Mouse (Mus musculus) liver, adult (tissue): ENCODE results near the gene Dse.

Experiments used
- GATA4 ChIP-seq: IDR thresholded peaks from 2 replicates; pipeline ENCODE4 v1.6.1; 2014; ENCODE audit warnings: mild to moderate bottlenecking, low read length; ENCODE audit not compliant: insufficient replicate concordance

Dse gene

DNA sequence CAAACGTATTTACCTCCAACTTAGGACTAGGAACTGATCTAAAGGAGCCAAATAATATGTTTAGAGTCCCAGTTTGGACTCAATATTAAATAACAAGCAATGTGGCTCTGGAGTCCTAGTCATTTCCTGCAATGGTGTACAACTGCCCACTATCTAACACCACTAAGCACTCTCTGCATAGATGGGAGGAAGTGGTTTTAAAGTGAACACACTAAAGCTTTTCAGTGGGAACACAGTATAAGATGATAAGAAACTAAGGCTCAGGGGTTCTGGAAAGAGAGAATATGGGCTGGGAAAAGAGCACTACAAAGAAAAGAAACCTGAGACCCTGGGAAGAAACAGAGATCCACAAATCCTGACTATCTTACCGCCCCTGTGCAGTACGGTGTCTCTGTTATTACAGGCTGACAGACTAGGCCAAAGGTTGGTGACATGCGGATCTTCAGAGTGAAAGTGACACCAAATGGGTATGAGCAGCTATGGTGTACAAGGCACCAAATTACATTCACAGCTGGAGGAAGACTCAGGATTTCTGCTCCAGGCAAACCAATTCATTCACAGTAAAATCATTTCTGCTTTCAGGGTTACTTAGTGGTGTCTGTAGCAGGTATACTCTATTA lies 34.7 kb downstream of the Dse start:
- TF ChIP-seq GATA4: no peak

DNA sequence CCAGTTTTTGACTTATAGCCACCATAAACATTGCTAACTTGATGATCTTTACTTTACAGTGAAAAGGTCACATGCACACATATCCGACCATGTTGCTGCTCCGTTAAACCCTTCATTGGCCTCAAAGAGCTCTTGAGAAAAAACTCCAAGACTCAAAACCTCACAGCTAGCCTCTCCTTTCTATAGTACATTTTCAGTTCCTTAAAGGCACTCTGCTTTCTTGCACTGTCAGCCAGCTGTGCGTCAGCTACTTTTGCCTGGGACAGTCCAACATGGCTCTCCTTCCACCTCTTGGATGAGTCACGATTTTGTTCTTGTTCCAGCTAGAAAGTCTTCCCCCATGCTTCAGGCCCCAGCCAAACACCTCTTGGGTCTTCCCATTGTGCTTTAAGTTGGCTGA lies 35.9 kb downstream of the Dse start:
- no peak for TF ChIP-seq GATA4

DNA sequence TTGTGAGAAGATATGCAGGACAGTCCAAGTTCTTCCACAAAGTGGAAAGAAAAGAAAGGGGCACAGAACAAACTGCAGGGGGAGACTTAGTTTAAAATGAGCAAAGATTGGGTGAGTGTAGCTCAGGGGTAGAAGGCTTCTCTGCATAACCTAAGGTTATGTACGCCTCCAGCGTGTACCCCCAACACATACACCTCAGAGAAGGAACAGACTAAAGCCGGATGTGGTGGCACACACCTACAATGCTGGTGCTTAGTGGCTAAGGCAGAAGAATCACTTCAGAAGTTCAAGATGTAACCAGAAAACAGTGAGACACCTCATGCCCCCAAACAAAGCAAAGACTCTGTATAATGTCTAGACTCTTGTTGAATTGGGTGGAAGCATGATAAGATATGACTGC lies 36.3 kb downstream of the Dse start:
- no peak for TF ChIP-seq GATA4

DNA sequence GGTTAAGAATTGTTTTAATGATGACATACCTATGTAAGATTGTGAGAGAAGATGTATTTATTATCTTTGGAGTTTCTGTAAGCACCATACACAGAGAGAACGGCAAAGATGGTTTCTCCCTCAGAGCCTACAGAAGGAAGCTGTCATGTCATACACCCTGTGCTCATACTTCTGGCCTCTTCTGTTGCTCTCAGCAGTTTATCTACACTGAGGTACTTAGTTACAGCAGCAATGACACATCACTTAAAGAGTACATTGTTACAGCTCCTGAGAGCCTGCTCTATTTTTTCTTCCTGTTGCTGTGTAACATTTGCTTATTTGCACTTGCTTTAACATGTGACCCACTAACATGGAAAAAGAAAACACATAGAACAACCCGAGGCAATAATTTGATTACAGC lies 40.5 kb downstream of the Dse start:
- no peak for TF ChIP-seq GATA4

DNA sequence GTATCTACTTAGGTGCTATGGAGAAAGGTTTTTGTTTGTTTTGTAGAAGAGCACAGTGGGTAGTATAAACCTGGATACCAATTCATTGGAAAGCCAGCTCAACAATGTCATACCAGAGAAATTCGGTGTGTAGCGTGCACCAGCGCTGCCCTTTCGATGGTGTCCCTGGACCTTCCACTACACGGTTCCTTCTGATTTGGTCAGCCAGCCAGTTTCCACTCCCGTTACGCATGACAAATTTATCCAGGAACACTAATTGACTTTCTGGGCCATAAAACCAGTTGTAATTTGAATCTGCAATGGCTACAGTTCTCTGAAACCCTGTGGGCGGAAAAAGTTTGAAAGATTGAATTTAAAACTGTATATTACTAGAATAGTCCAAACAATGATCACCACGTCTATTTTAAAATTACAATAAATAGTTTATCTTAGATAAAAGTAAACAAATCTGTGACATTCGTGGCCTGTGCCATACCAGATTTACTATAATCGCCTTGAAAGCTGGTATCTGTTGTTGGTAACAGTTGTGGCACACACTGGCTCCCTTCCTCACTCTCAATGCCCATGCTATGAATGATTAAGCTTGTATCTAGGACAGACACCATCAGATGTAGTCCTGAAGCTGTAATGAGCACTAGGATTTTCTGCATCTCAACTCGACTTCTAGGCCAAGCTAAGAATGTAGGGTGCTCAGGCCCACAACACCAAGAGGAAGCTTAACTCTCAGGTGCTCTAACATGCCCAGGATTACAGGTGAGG lies 51.5 kb downstream of the Dse start:
- no peak for TF ChIP-seq GATA4

DNA sequence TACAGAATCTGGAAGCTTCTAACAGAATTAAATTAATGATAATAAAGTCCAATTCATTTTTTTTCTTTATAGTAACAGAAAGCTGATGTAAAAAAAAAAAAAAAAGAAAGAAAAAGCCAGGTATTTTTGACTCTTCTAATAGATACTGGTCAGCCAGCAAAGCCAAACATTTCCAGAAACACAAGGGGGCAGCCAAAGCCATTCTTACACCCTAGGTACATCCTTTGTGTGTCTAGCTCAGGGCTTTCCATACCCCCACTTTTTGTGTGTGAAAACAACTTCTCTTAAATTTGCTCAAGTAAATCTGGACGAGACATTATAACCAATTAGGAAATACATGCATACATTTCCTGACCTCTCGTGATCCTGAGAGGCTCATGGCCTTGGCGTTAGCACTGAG lies 55.7 kb downstream of the Dse start:
- no peak for TF ChIP-seq GATA4

DNA sequence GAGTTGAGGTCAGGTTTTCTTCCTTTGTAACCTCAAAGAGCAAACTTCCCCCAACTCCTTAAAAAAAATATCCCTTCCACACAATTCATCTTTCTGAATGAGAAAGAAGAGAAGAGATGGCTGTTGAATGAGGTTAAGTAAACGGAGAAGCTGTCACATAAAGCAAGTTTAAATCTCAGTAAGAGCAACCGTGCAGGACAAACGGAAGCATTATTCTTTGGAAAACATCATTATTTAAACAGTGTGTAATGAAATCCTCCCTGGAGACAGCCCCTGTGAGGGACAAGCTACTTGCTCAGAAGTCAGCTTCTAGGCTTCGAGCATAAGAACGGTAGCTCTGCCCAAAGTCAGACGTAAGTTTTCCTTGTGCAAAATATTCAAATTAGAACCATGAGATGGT lies 57.1 kb downstream of the Dse start:
- no peak for TF ChIP-seq GATA4

DNA sequence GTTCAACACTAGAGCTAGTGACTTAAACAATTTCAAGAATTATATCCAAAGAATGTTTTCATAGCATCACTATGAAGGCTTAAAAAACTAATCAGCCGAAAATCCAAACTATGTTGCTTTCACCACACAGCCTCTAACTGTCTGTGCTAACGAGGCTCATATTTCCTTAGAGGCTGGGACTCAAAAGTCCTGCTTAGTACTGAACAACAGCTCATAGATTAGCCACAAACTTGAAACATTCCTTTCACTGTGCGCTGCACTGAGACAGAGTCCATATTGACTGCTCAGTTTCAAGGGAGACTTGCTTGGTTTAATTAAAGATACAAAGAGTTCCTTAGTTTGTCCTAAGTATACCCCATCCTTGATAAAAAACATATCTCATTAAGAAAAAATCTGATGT lies 57.7 kb downstream of the Dse start:
- no peak for TF ChIP-seq GATA4

DNA sequence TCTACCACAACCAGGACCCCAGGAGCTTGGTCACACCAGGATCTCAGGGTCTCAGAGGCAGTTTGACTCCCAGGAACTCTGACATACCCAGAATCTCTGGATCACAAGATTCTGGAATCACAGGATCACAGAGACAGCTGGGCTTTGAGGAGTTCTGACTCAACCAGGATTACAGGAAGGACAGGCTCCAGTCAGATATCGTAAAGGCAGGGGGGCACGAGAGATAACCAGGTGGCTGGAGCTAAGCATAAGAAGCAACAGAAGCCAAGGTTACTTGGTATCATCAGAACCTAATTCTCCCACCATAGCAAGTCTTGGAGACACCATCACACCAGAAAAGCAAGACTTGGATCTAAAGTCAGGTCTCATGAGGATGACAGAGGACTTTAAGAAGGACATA lies 65.8 kb downstream of the Dse start:
- TF ChIP-seq GATA4: peak; percentile 61; the same call in 1 of the 2 replicates

DNA sequence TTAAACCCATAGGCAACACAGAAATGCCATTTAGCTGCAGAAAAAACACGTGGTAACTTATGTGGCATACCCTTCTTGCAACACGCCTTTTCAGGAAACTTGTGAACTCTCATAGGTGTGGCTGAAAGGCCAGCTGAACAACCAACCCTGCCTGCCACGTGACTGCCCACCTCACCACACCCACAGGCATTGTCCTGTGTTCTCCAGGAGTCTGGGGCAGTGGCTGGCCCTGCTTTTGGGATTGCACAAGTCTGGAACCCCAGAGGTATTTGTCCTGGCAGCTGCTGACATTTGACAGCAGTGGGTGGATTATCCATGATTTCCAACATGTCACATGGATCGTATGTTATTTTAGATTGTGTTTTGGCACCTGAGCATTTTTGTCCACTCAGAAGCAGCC lies 67.7 kb downstream of the Dse start:
- no peak for TF ChIP-seq GATA4

DNA sequence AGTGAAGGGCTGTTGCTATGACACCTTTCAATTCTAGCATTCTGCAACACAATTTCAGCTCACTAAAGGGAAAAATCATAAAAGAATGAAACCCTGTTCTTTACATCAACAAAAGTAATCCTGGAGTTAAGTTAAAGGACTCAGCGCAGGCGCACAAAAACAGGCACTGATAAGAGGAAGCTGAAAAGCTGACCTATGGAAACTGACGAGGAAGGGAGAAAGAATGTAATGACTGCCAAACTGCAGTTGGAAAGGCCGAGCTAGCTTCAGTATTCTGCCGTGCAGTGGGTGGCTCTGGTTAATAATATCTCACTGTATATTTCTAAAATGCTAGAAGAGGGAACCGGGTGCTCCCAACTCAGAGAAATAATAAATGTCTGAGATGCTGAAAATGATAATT lies 69.5 kb downstream of the Dse start:
- TF ChIP-seq GATA4: no peak

DNA sequence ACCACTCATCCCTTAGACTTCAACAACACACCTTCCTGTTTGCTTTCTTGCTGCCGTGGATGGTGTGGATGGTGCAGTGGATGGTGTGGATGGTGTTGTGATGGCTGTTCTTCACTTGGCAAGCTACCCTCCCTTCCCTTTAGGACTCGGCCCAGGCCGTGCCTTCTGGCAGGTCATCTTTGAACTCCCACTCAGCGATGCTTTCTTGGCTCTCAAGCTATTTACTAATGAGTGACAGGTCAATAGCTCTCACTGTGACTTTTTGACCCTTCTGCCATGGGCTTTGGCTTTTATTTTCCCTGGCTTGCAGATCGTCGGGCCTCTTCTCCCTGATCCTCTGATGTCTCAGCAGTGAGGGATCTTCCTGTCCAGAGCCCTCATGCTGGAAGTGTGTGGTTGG lies 71.1 kb downstream of the Dse start:
- TF ChIP-seq GATA4: no peak

DNA sequence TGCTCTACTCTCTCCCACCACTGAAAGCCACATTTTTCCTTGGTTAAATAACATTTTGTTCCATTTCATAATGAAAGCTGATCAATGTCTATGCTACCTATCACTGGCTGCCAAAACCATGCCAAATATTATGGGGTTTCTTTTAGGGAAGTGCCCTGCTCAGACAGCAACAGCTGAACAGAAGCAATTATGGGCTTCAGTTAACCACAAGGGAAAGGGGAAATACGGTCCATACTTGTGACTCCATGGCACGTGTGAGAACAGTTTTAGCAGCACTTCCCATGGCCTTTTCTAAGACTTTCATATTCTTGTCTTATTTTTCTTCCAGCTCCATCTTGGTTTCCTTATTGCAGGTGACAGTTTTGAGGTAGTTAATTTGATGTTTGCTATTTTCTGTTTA lies 76.2 kb downstream of the Dse start:
- TF ChIP-seq GATA4: no peak

DNA sequence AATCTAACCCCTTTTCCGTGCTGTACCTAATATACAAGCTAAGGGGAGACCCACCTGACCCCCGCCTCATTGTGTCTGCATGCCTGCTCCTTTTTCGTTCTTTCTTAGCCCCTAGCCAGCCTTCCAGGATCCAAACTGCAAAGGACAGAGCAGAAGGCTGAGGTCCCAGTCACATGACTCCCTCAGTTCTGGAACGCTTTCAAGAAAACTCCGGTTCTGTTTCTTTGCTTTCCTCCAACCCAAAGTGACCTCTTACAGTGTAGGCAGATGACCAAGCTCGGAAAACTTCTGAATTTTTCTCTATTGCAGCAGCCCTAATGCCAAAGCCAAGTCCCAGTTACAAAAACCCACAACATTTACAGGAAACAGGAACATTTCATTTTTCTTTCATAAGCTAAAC lies 79.1 kb downstream of the Dse start:
- TF ChIP-seq GATA4: no peak

DNA sequence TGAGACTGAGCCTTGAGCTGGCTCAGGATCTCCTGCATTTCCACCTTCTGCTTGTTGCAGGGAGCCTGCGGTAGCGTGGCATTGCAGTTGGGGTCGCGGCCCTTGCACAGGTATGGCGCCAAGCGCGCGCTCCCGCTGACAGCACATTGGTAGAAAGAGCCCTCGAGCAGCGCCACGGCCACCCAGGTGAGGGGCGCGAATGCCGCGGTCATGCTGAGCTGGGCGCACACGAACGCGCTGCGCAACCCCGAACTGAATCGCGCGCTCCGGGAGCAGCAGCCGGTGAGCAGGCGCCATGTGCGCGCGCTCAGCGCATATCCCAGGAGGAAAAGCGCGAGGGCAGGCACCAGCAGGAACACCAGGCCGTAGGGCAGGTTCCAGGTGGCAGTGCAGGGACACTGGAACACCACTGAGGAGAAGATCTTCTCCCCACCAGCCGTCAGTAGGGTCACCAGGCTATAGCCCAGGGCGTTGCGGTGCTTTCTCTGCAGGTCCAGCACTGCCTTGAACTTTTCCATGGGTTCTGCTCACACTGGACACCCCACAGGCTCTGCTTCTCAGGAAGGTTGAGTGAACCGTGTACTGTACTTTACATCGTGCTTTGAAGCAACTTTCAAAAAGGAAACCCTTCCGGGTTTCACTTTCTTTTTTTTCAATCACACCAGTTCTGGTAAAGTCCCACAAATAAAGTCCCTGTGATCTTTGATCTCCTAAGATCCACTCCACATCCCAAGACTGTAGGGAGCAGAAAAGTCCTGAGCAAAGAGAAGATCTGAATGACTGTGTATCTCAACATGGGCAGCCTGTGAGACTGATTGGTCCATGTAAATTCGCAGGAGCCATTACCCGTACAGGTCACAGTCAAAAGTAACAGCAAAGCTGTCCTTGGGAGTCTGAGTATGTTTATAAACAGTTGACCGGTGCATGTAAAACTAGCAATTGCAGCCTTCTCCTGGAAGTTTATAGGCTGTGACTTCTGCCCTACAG lies 79.8 kb downstream of the Dse start, which contains the start of gene Calhm6:
TSS of gene Calhm6 (minus strand) at position 593 of the 987 bp plus-strand sequence.
- no peak; the same call in 1 of the 2 replicates for TF ChIP-seq GATA4

DNA sequence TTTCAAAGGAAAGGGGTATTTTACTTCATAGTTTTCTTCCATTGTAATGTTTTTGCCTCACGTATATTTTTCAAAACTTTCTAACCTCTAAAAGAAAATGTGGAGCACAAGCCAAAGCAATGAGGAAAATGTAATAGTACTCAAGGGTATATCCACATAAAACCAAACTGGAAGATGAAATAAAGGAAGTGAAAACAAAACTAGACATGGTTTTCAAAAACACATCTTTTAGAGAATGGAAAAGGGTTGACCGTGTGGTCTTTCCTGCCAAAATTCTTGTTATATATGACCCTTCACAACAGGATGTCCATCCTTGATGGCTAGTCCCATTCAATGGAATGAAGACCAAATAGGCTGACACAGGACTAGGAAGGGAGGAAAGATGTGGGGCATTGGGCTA lies 89.1 kb downstream of the Dse start:
- TF ChIP-seq GATA4: no peak
